Mouse (Mus musculus): ENCODE measurements around the gene Cspg5. TPM values are rescaled to one million over a fixed set of nuclear protein-coding genes. Genes with fewer than 3 reads are reported as not detected.

Gene Cspg5
- polyA plus RNA-seq, 2 experiments = 6.4 to 10.0 TPM

- TF ChIP-seq POLR2A (IDR thresholded peaks at IDR 0.05; ENCODE audit: borderline replicate concordance, extremely low read depth, insufficient read depth, insufficient read length) = no peak
- peak overlapping the region; percentile 100 for H3K4me2 ChIP-seq (replicated peaks; ENCODE audit: low read depth, low read length, severe bottlenecking)
- 2% methylated on average over 34 of the region's 40 CpGs for WGBS
- H3K4me1 ChIP-seq (ENCODE audit: control insufficient read depth, insufficient read depth, low read length) = peaks cover 10% of the 10 kb centered on the region
- peaks cover 6% of the 10 kb centered on the region for H3K36me3 ChIP-seq (ENCODE audit: control insufficient read depth, insufficient read depth, low read length)
- ATAC-seq (ENCODE audit: low FRiP score, low read depth) (peak; percentile 64; the same call in 1 of the 2 replicates), DNase-seq (ENCODE audit: low spot score) (no peak)
- peaks cover 11% of the 10 kb centered on the region; the same call in 1 of the 2 replicates for H3K27me3 ChIP-seq (ENCODE audit: control insufficient read depth, insufficient read depth, low read length)
- no peaks in the 10 kb centered on the region for H3K9me3 ChIP-seq (ENCODE audit: control insufficient read depth, low read length)
- H3K27ac ChIP-seq (replicated peaks; ENCODE audit: low read depth, low read length) = no peak overlapping the region
- H3K9ac ChIP-seq (ENCODE audit: low read depth, low read length, severe bottlenecking) = peak overlapping the region; percentile 56
- H3K4me3 ChIP-seq (replicated peaks; ENCODE audit: low read length) = peak overlapping the region; percentile 61
Measured at GRCm38 (mm10) chr9:110245590-110246320, 2.2 kb downstream of the Cspg5 start.

- peaks cover 11% of the 10 kb centered on the region; the same call in 1 of the 2 replicates for H3K27me3 ChIP-seq (ENCODE audit: control insufficient read depth, insufficient read depth, low read length)
- WGBS = 30% methylated on average over 10 of the region's 13 CpGs
Measured at GRCm38 (mm10) chr9:110246321-110246640, 2.7 kb downstream of the Cspg5 start.

GRCm38 (mm10) chr9:110247049-110247448, 3.5 kb downstream of the Cspg5 start:
- Histone ChIP-seq H3K4me2 (replicated peaks; ENCODE audit: low read depth, low read length, severe bottlenecking) (no peak overlapping the region), H3K36me3 (ENCODE audit: control insufficient read depth, insufficient read depth, low read length) (no peaks in the 10 kb centered on the region), H3K9ac (ENCODE audit: low read depth, low read length, severe bottlenecking) (no peak overlapping the region), H3K9me3 (ENCODE audit: control insufficient read depth, low read length) (no peaks in the 10 kb centered on the region), H3K27me3 (ENCODE audit: control insufficient read depth, insufficient read depth, low read length) (peaks cover 11% of the 10 kb centered on the region; the same call in 1 of the 2 replicates), H3K4me1 (ENCODE audit: control insufficient read depth, insufficient read depth, low read length) (peaks cover 10% of the 10 kb centered on the region), H3K27ac (replicated peaks; ENCODE audit: low read depth, low read length) (no peak overlapping the region), H3K4me3 (replicated peaks; ENCODE audit: low read length) (no peak overlapping the region)
- 80% methylated on average over 10 of the region's 10 CpGs for whole genome bisulfite sequencing
- DNase-seq (ENCODE audit: low spot score) (no peak), ATAC-seq (ENCODE audit: low FRiP score, low read depth) (no peak)
- no peak for TF ChIP-seq POLR2A (IDR thresholded peaks at IDR 0.05; ENCODE audit: borderline replicate concordance, extremely low read depth, insufficient read depth, insufficient read length)

More at GRCm38 (mm10) chr9:110246321-110246640, 2.7 kb downstream of the Cspg5 start:
- peaks cover 10% of the 10 kb centered on the region for H3K4me1 ChIP-seq (ENCODE audit: control insufficient read depth, insufficient read depth, low read length)
- H3K27ac ChIP-seq (replicated peaks; ENCODE audit: low read depth, low read length) = no peak overlapping the region
- H3K4me2 ChIP-seq (replicated peaks; ENCODE audit: low read depth, low read length, severe bottlenecking) = peak overlapping the region; percentile 100
- H3K9me3 ChIP-seq (ENCODE audit: control insufficient read depth, low read length) = no peaks in the 10 kb centered on the region
- peak overlapping the region; percentile 61 for H3K4me3 ChIP-seq (replicated peaks; ENCODE audit: low read length)
- H3K9ac ChIP-seq (ENCODE audit: low read depth, low read length, severe bottlenecking) = no peak overlapping the region
- DNase-seq (ENCODE audit: low spot score) = no peak
- ATAC-seq (ENCODE audit: low FRiP score, low read depth) = no peak
- TF ChIP-seq POLR2A (IDR thresholded peaks at IDR 0.05; ENCODE audit: borderline replicate concordance, extremely low read depth, insufficient read depth, insufficient read length) = no peak
- H3K36me3 ChIP-seq (ENCODE audit: control insufficient read depth, insufficient read depth, low read length) = peaks cover 2% of the 10 kb centered on the region; the same call in 1 of the 2 replicates

- DNase-seq (ENCODE audit: low spot score) = no peak
- Histone ChIP-seq H3K9me3 (ENCODE audit: control insufficient read depth, low read length) (no peaks in the 10 kb centered on the region), H3K9ac (ENCODE audit: low read depth, low read length, severe bottlenecking) (no peak overlapping the region), H3K4me3 (replicated peaks; ENCODE audit: low read length) (no peak overlapping the region), H3K27me3 (ENCODE audit: control insufficient read depth, insufficient read depth, low read length) (no peaks in the 10 kb centered on the region; the same call in 1 of the 2 replicates), H3K27ac (replicated peaks; ENCODE audit: low read depth, low read length) (no peak overlapping the region), H3K36me3 (ENCODE audit: control insufficient read depth, insufficient read depth, low read length) (no peaks in the 10 kb centered on the region), H3K4me2 (replicated peaks; ENCODE audit: low read depth, low read length, severe bottlenecking) (no peak overlapping the region), H3K4me1 (ENCODE audit: control insufficient read depth, insufficient read depth, low read length) (peaks cover 10% of the 10 kb centered on the region)
- ATAC-seq (ENCODE audit: low FRiP score, low read depth) = no peak
- WGBS = 81% methylated on average over 2 of the region's 2 CpGs
- TF ChIP-seq POLR2A (IDR thresholded peaks at IDR 0.05; ENCODE audit: borderline replicate concordance, extremely low read depth, insufficient read depth, insufficient read length) = no peak
Measured at GRCm38 (mm10) chr9:110248861-110249260, 5.3 kb downstream of the Cspg5 start.

- Histone ChIP-seq H3K4me1 (ENCODE audit: control insufficient read depth, insufficient read depth, low read length) (peaks cover 10% of the 10 kb centered on the region), H3K9me3 (ENCODE audit: control insufficient read depth, low read length) (no peaks in the 10 kb centered on the region), H3K4me2 (replicated peaks; ENCODE audit: low read depth, low read length, severe bottlenecking) (peak overlapping the region; percentile 11; the same call in 1 of the 2 replicates), H3K36me3 (ENCODE audit: control insufficient read depth, insufficient read depth, low read length) (no peaks in the 10 kb centered on the region), H3K27me3 (ENCODE audit: control insufficient read depth, insufficient read depth, low read length) (no peaks in the 10 kb centered on the region; the same call in 1 of the 2 replicates), H3K27ac (replicated peaks; ENCODE audit: low read depth, low read length) (no peak overlapping the region; the same call in 1 of the 2 replicates), H3K9ac (ENCODE audit: low read depth, low read length, severe bottlenecking) (0 out of 2 replicates have a peak overlapping the region, but pooled peaks have one; percentile 4), H3K4me3 (replicated peaks; ENCODE audit: low read length) (no peak overlapping the region)
- DNase-seq (ENCODE audit: low spot score) (no peak), ATAC-seq (ENCODE audit: low FRiP score, low read depth) (peak; percentile 16; the same call in 1 of the 2 replicates)
- 15% methylated on average over 11 of the region's 11 CpGs for WGBS
- TF ChIP-seq POLR2A (IDR thresholded peaks at IDR 0.05; ENCODE audit: borderline replicate concordance, extremely low read depth, insufficient read depth, insufficient read length) = no peak
Measured at GRCm38 (mm10) chr9:110249823-110250543, 6.4 kb downstream of the Cspg5 start.
